Mouse (Mus musculus): ENCODE data around the gene Rcn3.

Rcn3 gene

GRCm38 (mm10) chr7:45048923-45049657 is 42.9 kb downstream of the Rcn3 start:
- no peak for DNase-seq (ENCODE audit: low read depth, low spot score)

DNA sequence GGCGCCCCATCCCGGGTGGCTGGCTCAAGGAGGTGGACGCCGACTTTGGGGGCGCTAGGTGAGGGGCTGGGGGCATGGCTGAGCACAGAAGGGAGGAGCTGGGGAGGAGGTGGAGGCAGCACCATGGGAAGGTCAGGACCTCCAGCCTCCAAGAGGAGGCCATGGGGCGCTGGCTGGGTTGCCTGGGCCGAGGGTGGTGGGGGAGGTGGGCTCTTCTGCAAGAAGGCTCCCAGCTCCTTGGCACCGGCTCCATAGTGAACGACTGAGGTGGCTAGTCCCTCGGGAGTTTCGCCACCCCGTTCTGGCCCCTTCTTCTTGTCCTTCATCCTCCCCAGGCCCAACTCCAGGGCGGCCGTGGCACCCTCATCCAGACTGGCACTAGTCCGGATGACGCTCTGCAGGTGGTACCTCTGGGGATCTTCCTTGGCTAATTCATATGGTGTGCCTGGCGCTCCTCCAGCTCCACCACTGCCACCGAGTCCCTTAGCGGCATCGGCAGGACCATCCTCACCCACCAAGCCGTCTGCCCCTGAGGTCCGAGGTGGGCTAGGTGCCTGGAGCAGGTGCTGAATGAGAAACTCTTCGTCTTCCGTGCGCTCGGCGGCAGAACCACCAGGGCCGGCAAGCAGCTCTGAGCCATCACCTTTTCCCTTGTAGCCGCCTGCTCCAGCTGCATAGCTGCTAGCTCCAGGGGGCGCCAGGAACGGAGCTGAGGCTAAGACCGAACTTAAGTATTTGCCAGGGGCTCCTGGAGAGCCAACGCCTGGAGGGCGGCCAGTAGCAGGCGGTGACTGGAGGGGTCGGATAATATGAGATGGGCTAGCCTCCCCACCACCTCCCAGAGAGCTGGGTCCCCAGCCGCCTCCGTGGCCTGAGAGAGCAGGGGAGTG is 43.8 kb downstream of the Rcn3 start:
- peak; percentile 70 for DNase-seq (ENCODE audit: low read depth, low spot score)

- DNase-seq (ENCODE audit: low read depth, low spot score), result no peak
Observed at GRCm38 (mm10) chr7:45047491-45047890, 44.5 kb downstream of the Rcn3 start.

- DNase-seq (ENCODE audit: low read depth, low spot score), result no peak
Observed at GRCm38 (mm10) chr7:45046853-45047350, 45.1 kb downstream of the Rcn3 start.

GRCm38 (mm10) chr7:45045741-45046140 is 46.3 kb downstream of the Rcn3 start:
- no peak for DNase-seq (ENCODE audit: low read depth, low spot score)

GRCm38 (mm10) chr7:45043307-45043706 is 48.7 kb downstream of the Rcn3 start:
- DNase-seq (ENCODE audit: low read depth, low spot score), result no peak

DNA sequence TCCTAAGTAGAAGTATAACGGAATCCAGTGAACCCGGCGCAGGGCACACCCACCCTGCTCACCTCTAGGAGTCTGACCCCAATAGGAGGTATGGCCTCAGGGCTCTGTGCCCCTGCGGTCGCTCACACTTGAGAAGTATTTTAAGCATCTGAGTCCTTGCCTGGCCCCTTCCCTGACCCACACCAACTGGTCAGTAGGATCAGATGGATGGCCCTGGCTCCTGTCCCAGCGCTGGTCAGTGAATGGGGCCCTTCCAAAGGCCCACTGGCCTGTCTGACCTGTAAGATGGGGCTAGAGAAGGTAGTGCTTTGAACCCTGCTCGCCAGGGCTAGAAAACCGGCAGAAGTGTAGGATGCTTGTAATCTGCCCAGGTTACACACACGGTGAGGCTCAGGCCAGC is 51.2 kb downstream of the Rcn3 start:
- DNase-seq (ENCODE audit: low read depth, low spot score), result no peak

GRCm38 (mm10) chr7:45038411-45038810 is 53.6 kb downstream of the Rcn3 start:
- no peak for DNase-seq (ENCODE audit: low read depth, low spot score)

- peak; percentile 87 for DNase-seq (ENCODE audit: low read depth, low spot score)
Observed at GRCm38 (mm10) chr7:45037720-45038361, 54.2 kb downstream of the Rcn3 start.

DNA sequence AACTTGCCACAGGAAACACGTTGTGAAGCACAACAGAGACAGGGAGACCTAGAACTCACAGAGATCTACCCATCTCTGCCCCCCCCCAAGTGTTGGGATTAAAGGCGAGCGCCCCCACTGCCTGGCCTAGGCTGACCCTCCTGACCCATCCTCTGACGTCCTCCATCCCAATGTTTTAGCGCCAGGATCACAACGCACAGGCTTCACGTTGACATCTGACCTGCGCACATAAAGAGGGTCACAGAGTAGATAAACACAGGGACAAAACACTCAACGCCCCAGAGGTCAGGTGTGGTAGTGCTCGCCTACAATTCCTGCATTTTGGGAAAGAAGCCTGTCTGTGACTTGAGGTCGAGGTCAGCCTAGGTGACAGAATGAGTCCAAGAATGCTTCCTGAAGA is 55.3 kb downstream of the Rcn3 start:
- no peak for DNase-seq (ENCODE audit: low read depth, low spot score)

- DNase-seq (ENCODE audit: low read depth, low spot score), result no peak
Observed at GRCm38 (mm10) chr7:45035631-45036030, 56.4 kb downstream of the Rcn3 start.

- no peak for DNase-seq (ENCODE audit: low read depth, low spot score)
Observed at GRCm38 (mm10) chr7:45033722-45034359, 58.2 kb downstream of the Rcn3 start.
